Mouse (Mus musculus) central nervous system, embryonic 14 days (tissue): Measurements from ENCODE around the gene Ppip5k1. TPM values are rescaled to one million over a fixed set of nuclear protein-coding genes. Genes with fewer than 3 reads are reported as not detected.

Experiments used
- polyA plus RNA-seq: library from polyadenylated mRNA; depleted of rRNA; stranded (reverse); fragments of >200 nt; gene quantifications from 2 replicates; pipeline ENCODE4 v1.2.3, GENCODE M21; 2012; rRNA removed

The Ppip5k1 gene
- 25.1 and 25.2 TPM in 2 replicates for polyA plus RNA-seq

DNA sequence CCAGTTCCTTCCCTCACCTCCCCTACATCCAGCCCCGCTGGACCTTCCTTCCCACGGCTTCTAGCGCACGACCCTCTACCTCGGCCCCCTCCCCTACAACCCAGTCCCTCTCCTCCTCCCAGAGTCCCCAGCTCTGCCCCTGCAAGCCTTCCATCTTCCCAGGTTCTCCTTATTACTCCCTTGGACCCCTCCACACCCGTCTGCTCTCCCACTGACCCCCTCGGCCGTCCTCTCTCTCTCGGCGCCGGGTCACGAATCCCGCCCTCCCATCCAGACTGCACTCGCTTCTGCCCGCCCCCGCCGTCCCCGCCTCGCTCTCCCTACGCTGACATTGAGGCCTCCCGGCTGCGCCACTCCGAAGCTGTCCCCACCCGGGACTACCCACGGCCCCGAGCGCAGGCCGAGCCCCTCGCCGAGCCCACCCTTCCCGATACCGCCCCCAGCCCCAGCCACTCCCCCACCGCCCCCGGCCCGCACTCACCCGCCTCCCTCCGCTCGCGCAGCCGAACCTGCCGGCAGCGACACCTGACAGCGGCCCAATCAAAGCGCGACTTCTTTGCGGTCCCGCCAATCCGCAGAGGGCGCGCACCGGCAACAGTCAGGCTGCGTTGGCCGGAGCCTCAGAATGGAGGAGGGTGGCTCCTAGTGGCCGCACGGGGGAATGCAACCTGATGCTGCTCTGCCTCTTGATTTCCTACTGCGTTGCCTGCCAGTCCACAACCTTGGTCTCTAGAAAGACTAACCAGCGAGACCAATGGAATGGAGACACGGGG is at the start of gene Ppip5k1:
Gene Ppip5k1 (minus strand): TSS at position 577 of the 773 bp plus-strand sequence.

GRCm38 (mm10) chr2:121386961-121387575 is 31.9 kb upstream of the Ppip5k1 start, which contains the start of gene Strc:
Gene Strc (minus strand): TSS chr2:121387168.

GRCm38 (mm10) chr2:121357494-121357893 is 2.3 kb upstream of the Ppip5k1 start, which contains the start of gene Ckmt1:
Gene Ckmt1 (plus strand): TSS chr2:121357714.

GRCm38 (mm10) chr2:121288901-121289729 is 66.1 kb downstream of the Ppip5k1 start, which contains the start of gene Map1a:
Gene Map1a (plus strand): TSS chr2:121289600.

DNA sequence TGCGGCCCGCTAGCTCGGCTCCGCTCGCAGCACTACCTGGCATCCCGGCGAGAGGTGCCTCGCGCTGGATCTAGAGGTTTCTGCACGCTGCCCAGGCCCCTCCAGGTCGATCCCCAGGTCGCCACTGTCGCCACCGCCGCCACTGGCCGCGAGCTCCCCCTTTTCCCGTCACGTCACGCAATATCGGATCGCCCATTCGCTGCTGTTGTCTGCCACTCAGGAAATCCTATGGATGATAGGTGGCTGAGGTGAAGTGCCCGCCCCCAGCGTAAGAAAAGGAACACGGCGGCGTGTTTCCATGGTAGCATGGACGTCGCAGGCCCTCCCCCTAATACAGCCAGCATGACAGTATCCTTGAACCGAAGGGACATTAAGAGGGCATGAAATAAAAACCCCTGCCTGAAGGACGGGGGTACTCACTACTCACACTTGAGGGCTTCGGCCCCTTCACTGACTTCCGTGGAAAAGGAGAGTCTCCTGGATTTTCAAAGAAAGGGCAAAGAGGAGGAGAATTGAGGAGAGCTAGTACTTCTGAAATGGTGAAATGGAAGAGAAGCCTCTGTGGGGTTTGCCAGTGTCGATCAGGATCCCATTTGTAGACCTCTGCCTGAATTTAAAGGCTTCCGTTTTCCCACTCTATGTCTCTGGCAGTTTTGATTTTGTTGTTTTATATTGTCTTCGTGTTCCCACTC is 83.8 kb downstream of the Ppip5k1 start, which contains the start of gene Trp53bp1:
Gene Trp53bp1 (minus strand): TSS at position 172 of the 692 bp plus-strand sequence.

Other genes with a start within 250 kb of the Ppip5k1 start
- 0.11 and 0.12 TPM in 2 replicates for gene Tgm7, start 245.6 kb downstream of the Ppip5k1 start, polyA plus RNA-seq
- 23.4 and 26.9 TPM in 2 replicates for gene Adal, start 215.0 kb downstream of the Ppip5k1 start, polyA plus RNA-seq
- 9.2 and 11.1 TPM in 2 replicates for gene Lcmt2, start 214.7 kb downstream of the Ppip5k1 start, polyA plus RNA-seq
- 52.5 and 55.1 TPM in 2 replicates for gene Tubgcp4, start 184.7 kb downstream of the Ppip5k1 start, polyA plus RNA-seq
- 7.2 and 7.3 TPM in 2 replicates for gene Zscan29, start 184.3 kb downstream of the Ppip5k1 start, polyA plus RNA-seq
- gene Trp53bp1, start 84.0 kb downstream of the Ppip5k1 start, polyA plus RNA-seq: 149 and 152 TPM in 2 replicates
- gene Map1a, start 65.8 kb downstream of the Ppip5k1 start, polyA plus RNA-seq: 13.2 and 15.6 TPM in 2 replicates
- 37.0 and 45.0 TPM in 2 replicates for gene Ckmt1, start 2.3 kb upstream of the Ppip5k1 start, polyA plus RNA-seq
- gene Strc, start 31.8 kb upstream of the Ppip5k1 start, polyA plus RNA-seq: 0.01 and 0.06 TPM in 2 replicates
- gene Pdia3, start 58.4 kb upstream of the Ppip5k1 start, polyA plus RNA-seq: 130 and 184 TPM in 2 replicates
- 6.5 and 6.7 TPM in 2 replicates for gene Catsper2, start 58.4 kb upstream of the Ppip5k1 start, polyA plus RNA-seq
- gene Ell3, start 88.9 kb upstream of the Ppip5k1 start, polyA plus RNA-seq: 0.29 and 1.2 TPM in 2 replicates
- gene Serf2, start 93.8 kb upstream of the Ppip5k1 start, polyA plus RNA-seq: 361 and 381 TPM in 2 replicates
- gene Hypk, start 97.9 kb upstream of the Ppip5k1 start, polyA plus RNA-seq: 35.6 and 40.9 TPM in 2 replicates
- 6.0 and 7.0 TPM in 2 replicates for gene Serinc4, start 101.4 kb upstream of the Ppip5k1 start, polyA plus RNA-seq
- gene Mfap1b, start 118.7 kb upstream of the Ppip5k1 start, polyA plus RNA-seq: 22.8 and 23.3 TPM in 2 replicates
- gene Mfap1a, start 151.3 kb upstream of the Ppip5k1 start, polyA plus RNA-seq: 16.0 and 16.4 TPM in 2 replicates
- 8.6 and 11.5 TPM in 2 replicates for gene Wdr76, start 151.3 kb upstream of the Ppip5k1 start, polyA plus RNA-seq